Mouse (Mus musculus) erythroblast, embryonic 14.5 days (primary cell): Measurements from ENCODE around the gene N4bp2l2.

Experiments used
- GATA1 ChIP-seq: IDR thresholded peaks from 2 replicates; pipeline ENCODE4 v1.6.1; 2012; ENCODE audit warnings: low read length, inconsistent platforms, mixed read lengths
- TAL1 ChIP-seq: IDR thresholded peaks from 3 replicates; pipeline ENCODE4 v1.6.1; 2012; ENCODE audit warnings: low read length, inconsistent platforms, mixed read lengths

DNA sequence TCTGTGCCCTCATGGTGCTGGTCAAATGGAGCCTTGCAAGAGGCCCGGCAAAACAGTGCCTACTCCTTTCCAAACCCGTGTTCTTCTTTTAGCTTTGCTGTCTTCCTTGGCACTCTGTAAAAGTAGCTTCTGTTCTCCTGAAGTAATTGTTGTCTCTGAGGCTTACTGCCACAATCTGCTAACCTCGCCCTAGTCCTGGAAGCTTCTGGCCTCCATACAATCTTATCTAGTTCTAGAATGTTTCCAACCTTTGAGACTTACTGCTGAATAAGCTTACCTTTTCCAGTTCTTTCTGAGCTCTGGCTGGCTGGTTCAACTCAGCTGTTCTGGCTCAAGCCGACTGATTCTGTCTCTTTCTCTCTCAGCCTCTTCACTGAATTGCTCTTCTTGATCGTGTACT is 104.2 kb downstream of the N4bp2l2 start:
- TF ChIP-seq TAL1 (no peak), GATA1 (no peak)
